In the genomic region with DNA sequence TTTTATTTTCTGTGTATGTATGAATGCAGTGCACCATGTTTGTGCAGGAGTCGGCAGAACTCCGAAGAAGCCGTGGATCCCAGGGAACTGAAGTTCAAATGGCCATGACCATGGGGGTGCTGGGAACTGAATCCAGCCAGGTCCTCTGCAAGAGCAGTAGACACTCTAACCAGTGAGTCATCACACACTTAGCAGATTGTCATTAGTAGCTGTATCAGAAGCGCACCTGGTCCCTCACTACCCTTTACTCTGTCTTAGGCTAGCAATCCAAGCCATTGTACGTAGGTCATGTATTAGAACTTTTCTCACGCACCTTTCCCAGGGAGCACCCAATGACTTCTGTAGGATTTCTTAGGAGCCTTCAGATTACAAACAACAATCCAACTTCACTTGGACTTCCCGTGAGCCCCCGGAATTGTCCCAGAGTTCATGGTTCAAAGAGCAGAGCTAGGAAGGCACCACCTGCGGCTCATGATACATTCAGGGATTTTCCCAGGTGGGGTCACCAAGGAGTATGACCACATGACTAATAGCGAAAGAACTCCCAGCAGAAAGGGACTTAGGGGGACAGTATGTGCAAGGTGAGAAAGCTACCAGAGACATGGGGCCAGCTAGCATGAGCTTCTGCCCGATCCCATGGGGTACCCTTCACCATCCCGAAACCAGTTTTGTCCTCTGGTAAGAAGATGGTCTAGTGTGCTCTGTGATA, we compare ENCODE assay signal across 21 mouse cellular contexts. TPM values are rescaled to one million over a fixed set of nuclear protein-coding genes. Genes with fewer than 3 reads are reported as not detected.
DNase-seq lines count a peak whose midpoint lies in the region; ATAC-seq and TF ChIP-seq lines count a peak whose summit lies in the region.
"Had no signal": no experiment of that assay in that cellular context is flagged by ENCODE, and none has a peak within 500 bp of the region (broad histone marks: within the 10 kb centered on the region; RNA-seq: fewer than 3 reads in every experiment).

No protein-coding gene starts in this region.

- no peak overlapping the region for H3K4me2 ChIP-seq in midbrain, embryonic 11.5 days
- no peak overlapping the region for H3K4me2 ChIP-seq in midbrain, postnatal 0 days (ENCODE audit: low read depth, low read length, poor library complexity, severe bottlenecking)
- H3K4me2 ChIP-seq: embryonic facial prominence, embryonic 12.5 days; forebrain, embryonic 13.5 days; forebrain, embryonic 15.5 days had no signal

- H3K36me3 ChIP-seq in midbrain, embryonic 11.5 days (ENCODE audit: control insufficient read depth, insufficient read depth, low read length) = no peaks in the 10 kb centered on the region
- no peaks in the 10 kb centered on the region for H3K36me3 ChIP-seq in midbrain, postnatal 0 days (ENCODE audit: insufficient read depth, low read length)
- H3K36me3 ChIP-seq: embryonic facial prominence, embryonic 10.5 days; embryonic facial prominence, embryonic 12.5 days; forebrain, embryonic 15.5 days; G1E had no signal

- no peaks in the 10 kb centered on the region for H3K9me3 ChIP-seq in midbrain, embryonic 11.5 days (ENCODE audit: control insufficient read depth, low read length)
- H3K9me3 ChIP-seq in midbrain, postnatal 0 days (ENCODE audit: low read length) = no peaks in the 10 kb centered on the region
- H3K9me3 ChIP-seq: embryonic facial prominence, embryonic 10.5 days; embryonic facial prominence, embryonic 12.5 days; forebrain, embryonic 13.5 days; forebrain, embryonic 15.5 days had no signal

- no peaks in the 10 kb centered on the region for H3K27me3 ChIP-seq in midbrain, embryonic 11.5 days (ENCODE audit: control insufficient read depth, insufficient read depth, low read length)
- H3K27me3 ChIP-seq in midbrain, postnatal 0 days (ENCODE audit: insufficient read depth, low read length) = no peaks in the 10 kb centered on the region
- H3K27me3 ChIP-seq: embryonic facial prominence, embryonic 12.5 days; forebrain, embryonic 13.5 days; forebrain, embryonic 15.5 days; Patski had no signal

- no peak overlapping the region for H3K9ac ChIP-seq in midbrain, embryonic 11.5 days (ENCODE audit: low read length)
- H3K9ac ChIP-seq in midbrain, postnatal 0 days (replicated peaks; ENCODE audit: low read length, poor library complexity, severe bottlenecking) = no peak overlapping the region
- H3K9ac ChIP-seq: embryonic facial prominence, embryonic 12.5 days; forebrain, embryonic 13.5 days; forebrain, embryonic 15.5 days; forebrain, postnatal 0 days had no signal

- ATAC-seq in midbrain, embryonic 11.5 days (ENCODE audit: low FRiP score) = no peak
- no peak for ATAC-seq in midbrain, postnatal 0 days (ENCODE audit: low FRiP score)
- ATAC-seq: activated CD4-positive, CD25-positive, alpha-beta regulatory T cell, adult 4 months; forebrain, embryonic 13.5 days; forebrain, embryonic 15.5 days; forebrain, postnatal 0 days; Patski had no signal

- H3K27ac ChIP-seq in midbrain, embryonic 11.5 days (ENCODE audit: low read depth, low read length) = no peak overlapping the region
- H3K27ac ChIP-seq in midbrain, postnatal 0 days (ENCODE audit: low read depth, low read length) = no peak overlapping the region
- H3K27ac ChIP-seq: embryonic facial prominence, embryonic 10.5 days; embryonic facial prominence, embryonic 12.5 days; forebrain, embryonic 13.5 days; forebrain, embryonic 15.5 days had no signal

- no peak for TF ChIP-seq CTCF in midbrain, postnatal 0 days (IDR thresholded peaks at IDR 0.05)

- H3K4me1 ChIP-seq in midbrain, embryonic 11.5 days (ENCODE audit: control insufficient read depth, insufficient read depth, low read length) = peaks cover 1% of the 10 kb centered on the region; the same call in 1 of the 2 replicates
- H3K4me1 ChIP-seq in midbrain, postnatal 0 days (ENCODE audit: insufficient read depth, low read length) = no peaks in the 10 kb centered on the region
- H3K4me1 ChIP-seq: embryonic facial prominence, embryonic 10.5 days; embryonic facial prominence, embryonic 12.5 days; forebrain, embryonic 13.5 days; forebrain, embryonic 15.5 days had no signal

- 94% methylated on average over 12 of the region's 12 CpGs for WGBS in midbrain, embryonic 11.5 days
- 99% methylated on average over 12 of the region's 12 CpGs for WGBS in midbrain, postnatal 0 days

- DNase-seq in heart, adult 11 months = peak; percentile 74
- DNase-seq in heart, postnatal 36 days = no peak
- peak; percentile 23 for DNase-seq in midbrain, embryonic 11.5 days (ENCODE audit: low spot score, missing footprints)
- no peak for DNase-seq in midbrain, postnatal 0 days (ENCODE audit: low spot score)
- no peak for DNase-seq in layer of hippocampus, postnatal 25 days (ENCODE audit: extremely low spot score in 1 of 2, low spot score in 1 of 2)
- DNase-seq: adrenal gland, adult 8-10 months; adrenal gland, postnatal 14 days; adrenal gland, postnatal 36 days; cerebellum, adult 11-12 months; cerebellum, adult 2 months; cerebellum, adult 9-10 months; cerebellum, postnatal 10 days; cerebellum, postnatal 25 days; forebrain, postnatal 0 days had no signal

- no peak overlapping the region for H3K4me3 ChIP-seq in midbrain, embryonic 11.5 days (ENCODE audit: low read depth, low read length)
- no peak overlapping the region for H3K4me3 ChIP-seq in midbrain, postnatal 0 days (ENCODE audit: low read depth, low read length)
- H3K4me3 ChIP-seq: embryonic facial prominence, embryonic 10.5 days; embryonic facial prominence, embryonic 12.5 days; forebrain, embryonic 13.5 days; forebrain, embryonic 15.5 days had no signal

- intact Hi-C loops in heart, postnatal 36 days (cut with DNase I) = no loop called here

RNA-seq across cellular contexts. Expression of gene Tgfbr2, which starts 17.8 kb away (rescaled TPM):
- total RNA-seq in heart, postnatal 36 days (2021) = 10 to 100 TPM; 37.0 to 38.3 TPM
- 8.1 and 9.2 TPM in 2 replicates for polyA plus RNA-seq in midbrain, embryonic 11.5 days (2014; fragmentation: Nextera tagmentation; extraction: Ambion mirVana)
- 20.3 and 21.8 TPM in 2 replicates for total RNA-seq in midbrain, postnatal 0 days (2014; rRNA removed)
- 6.7 and 7.2 TPM in 2 replicates for polyA plus RNA-seq in midbrain, postnatal 0 days (2015; fragmentation: Nextera tagmentation; extraction: Ambion mirVana)
- 10 to 100 TPM; 10.4 to 12.2 TPM for total RNA-seq in layer of hippocampus, postnatal 25 days (2021)
- polyA plus RNA-seq: G1E had no signal

Comparison
In these comparisons a context has a peak if more than half of its experiments do, and no peak if none do; other contexts are left out.
1. DNase-seq: peak in heart, adult 11 months (single experiment) and midbrain, embryonic 11.5 days (single experiment); none in heart, postnatal 36 days (0 of 2), midbrain, postnatal 0 days (single experiment) and layer of hippocampus, postnatal 25 days (0 of 2).